Mouse (Mus musculus): Measurements from ENCODE around the gene Ppp3ca. TPM values are rescaled to one million over a fixed set of nuclear protein-coding genes. Genes with fewer than 3 reads are reported as not detected.

The Ppp3ca gene
- 595 and 606 TPM in 2 replicates for polyA plus RNA-seq (2012; rRNA removed)

- peak within 1 kb of the TSS; percentile 100 for H3K27ac ChIP-seq (ENCODE audit: insufficient read depth, low read length)
- TF ChIP-seq POLR2A (IDR thresholded peaks at IDR 0.05; ENCODE audit: extremely low read depth, insufficient read depth, low read length) (no peak), CTCF (IDR thresholded peaks at IDR 0.05; ENCODE audit: extremely low read depth, insufficient read depth, low read length) (no peak)
Measured at GRCm38 (mm10) chr3:136670110-136670359, at the start of gene Ppp3ca. Gene Ppp3ca (plus strand): TSS chr3:136670124.

GRCm38 (mm10) chr3:136640544-136641230 is 29.2 kb upstream of the Ppp3ca start:
- no peak overlapping the region for H3K4me3 ChIP-seq (ENCODE audit: insufficient read depth, low read length)
- H3K4me1 ChIP-seq (ENCODE audit: control insufficient read depth, insufficient read depth, low read length), result no peaks in the 10 kb centered on the region
- H3K27ac ChIP-seq (ENCODE audit: insufficient read depth, low read length), result no peak overlapping the region
- no peak for TF ChIP-seq POLR2A (IDR thresholded peaks at IDR 0.05; ENCODE audit: extremely low read depth, insufficient read depth, low read length)
- TF ChIP-seq CTCF (IDR thresholded peaks at IDR 0.05; ENCODE audit: extremely low read depth, insufficient read depth, low read length), result no peak

More at GRCm38 (mm10) chr3:136670110-136670359, at the start of gene Ppp3ca:
- H3K4me3 ChIP-seq (ENCODE audit: insufficient read depth, low read length), result peak within 1 kb of the TSS; percentile 83
- peaks cover 2% of the 10 kb centered on the region; the same call in 1 of the 2 replicates for H3K4me1 ChIP-seq (ENCODE audit: control insufficient read depth, insufficient read depth, low read length)

GRCm38 (mm10) chr3:136650966-136651365 is 19.0 kb upstream of the Ppp3ca start:
- Histone ChIP-seq H3K4me3 (ENCODE audit: insufficient read depth, low read length) (no peak overlapping the region), H3K27ac (ENCODE audit: insufficient read depth, low read length) (no peak overlapping the region), H3K4me1 (ENCODE audit: control insufficient read depth, insufficient read depth, low read length) (no peaks in the 10 kb centered on the region)
- no peak for TF ChIP-seq POLR2A (IDR thresholded peaks at IDR 0.05; ENCODE audit: extremely low read depth, insufficient read depth, low read length)

DNA sequence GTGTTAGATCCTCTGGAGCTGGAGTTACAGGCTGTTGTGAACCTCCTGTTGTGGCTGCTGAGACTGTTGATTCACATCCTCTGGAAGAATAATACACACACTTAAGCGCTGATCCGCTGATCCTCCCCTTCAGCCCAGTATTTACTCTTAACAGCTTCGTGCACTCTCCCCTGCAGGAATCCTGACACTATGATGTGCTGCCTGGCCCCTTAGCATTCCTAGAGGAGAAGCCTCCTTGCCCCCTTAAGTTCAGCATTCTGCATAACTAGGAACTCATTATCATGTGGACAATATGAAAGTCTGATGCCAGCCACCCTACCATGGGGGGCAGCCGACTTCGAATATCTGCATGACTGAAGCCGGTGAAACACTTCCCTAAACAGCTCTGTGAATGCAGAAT is 18.4 kb upstream of the Ppp3ca start:
- H3K4me3 ChIP-seq (ENCODE audit: insufficient read depth, low read length), result no peak overlapping the region
- TF ChIP-seq CTCF (IDR thresholded peaks at IDR 0.05; ENCODE audit: extremely low read depth, insufficient read depth, low read length) (no peak), POLR2A (IDR thresholded peaks at IDR 0.05; ENCODE audit: extremely low read depth, insufficient read depth, low read length) (no peak)
- H3K4me1 ChIP-seq (ENCODE audit: control insufficient read depth, insufficient read depth, low read length), result no peaks in the 10 kb centered on the region
- H3K27ac ChIP-seq (ENCODE audit: insufficient read depth, low read length), result no peak overlapping the region

DNA sequence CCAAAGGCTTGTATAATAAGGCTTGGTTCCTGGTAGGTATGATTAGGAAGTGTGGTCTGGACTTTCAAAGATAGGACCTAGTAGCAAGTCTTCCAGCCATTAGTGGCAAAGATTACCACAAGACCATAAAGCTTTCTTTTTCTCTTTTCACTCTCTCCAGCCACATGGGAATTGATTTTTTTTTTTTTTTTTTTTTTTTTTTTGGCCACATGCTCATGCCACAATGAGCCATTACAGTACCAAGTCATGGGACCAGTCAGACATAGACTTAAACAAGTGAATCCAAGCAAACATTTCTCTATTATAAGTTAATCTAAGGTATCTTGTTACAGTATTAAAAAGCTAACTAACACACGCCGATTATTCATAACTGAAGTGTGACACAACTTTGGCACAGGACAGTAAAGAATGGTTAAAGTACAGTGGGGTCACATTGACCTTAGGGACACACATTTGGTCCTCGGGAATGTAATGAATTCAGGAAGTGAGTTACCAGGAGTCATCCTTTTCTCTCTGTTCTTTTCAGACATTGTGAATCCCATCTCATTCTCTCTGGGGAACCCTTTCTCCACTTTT is 13.4 kb upstream of the Ppp3ca start:
- TF ChIP-seq CTCF (IDR thresholded peaks at IDR 0.05; ENCODE audit: extremely low read depth, insufficient read depth, low read length) (no peak), POLR2A (IDR thresholded peaks at IDR 0.05; ENCODE audit: extremely low read depth, insufficient read depth, low read length) (no peak)
- H3K4me1 ChIP-seq (ENCODE audit: control insufficient read depth, insufficient read depth, low read length), result no peaks in the 10 kb centered on the region
- H3K27ac ChIP-seq (ENCODE audit: insufficient read depth, low read length), result no peak overlapping the region
- H3K4me3 ChIP-seq (ENCODE audit: insufficient read depth, low read length), result no peak overlapping the region

DNA sequence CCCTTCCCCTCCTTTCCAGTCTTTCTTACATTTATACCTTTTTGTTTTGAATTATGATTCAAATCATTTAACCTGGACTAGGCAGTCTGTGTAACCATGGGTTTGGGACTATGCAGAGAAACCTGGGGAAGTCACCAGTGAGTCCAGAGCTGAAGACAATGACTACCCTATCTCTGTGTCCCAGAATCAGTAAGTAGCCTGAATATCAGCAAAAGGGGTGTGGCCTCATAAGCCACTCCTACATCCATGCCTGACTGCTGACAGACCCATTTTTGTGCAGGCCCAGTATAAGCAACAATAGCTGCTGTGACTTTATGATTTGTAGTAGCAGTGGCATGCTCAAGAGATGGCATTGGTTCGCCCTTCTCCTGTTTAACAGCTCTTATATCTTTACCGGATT is 11.2 kb upstream of the Ppp3ca start:
- Histone ChIP-seq H3K4me3 (ENCODE audit: insufficient read depth, low read length) (no peak overlapping the region), H3K4me1 (ENCODE audit: control insufficient read depth, insufficient read depth, low read length) (no peaks in the 10 kb centered on the region), H3K27ac (ENCODE audit: insufficient read depth, low read length) (no peak overlapping the region)
- no peak for TF ChIP-seq POLR2A (IDR thresholded peaks at IDR 0.05; ENCODE audit: extremely low read depth, insufficient read depth, low read length)
- TF ChIP-seq CTCF (IDR thresholded peaks at IDR 0.05; ENCODE audit: extremely low read depth, insufficient read depth, low read length), result no peak

DNA sequence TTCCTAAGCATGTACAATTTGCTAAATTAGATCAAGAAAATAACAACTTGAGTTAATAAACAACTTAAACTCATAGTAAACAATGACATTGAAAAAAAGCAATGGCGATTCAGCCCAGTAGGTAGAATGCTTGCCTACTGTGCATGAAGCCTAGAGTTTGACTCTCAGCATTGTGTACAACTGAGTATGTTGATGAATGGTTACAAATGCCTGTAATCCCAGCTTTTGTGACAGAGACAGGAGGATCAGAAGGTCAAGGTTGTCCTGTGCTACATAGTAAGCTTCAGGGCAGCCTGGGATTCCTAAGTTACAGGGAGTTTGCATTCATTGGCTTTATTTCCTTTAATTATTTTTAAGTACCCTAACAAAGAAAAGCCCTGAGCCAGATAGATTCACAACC is 4.8 kb upstream of the Ppp3ca start:
- no peak overlapping the region for H3K27ac ChIP-seq (ENCODE audit: insufficient read depth, low read length)
- no peaks in the 10 kb centered on the region for H3K4me1 ChIP-seq (ENCODE audit: control insufficient read depth, insufficient read depth, low read length)
- TF ChIP-seq POLR2A (IDR thresholded peaks at IDR 0.05; ENCODE audit: extremely low read depth, insufficient read depth, low read length), result no peak
- no peak for TF ChIP-seq CTCF (IDR thresholded peaks at IDR 0.05; ENCODE audit: extremely low read depth, insufficient read depth, low read length)
- no peak overlapping the region for H3K4me3 ChIP-seq (ENCODE audit: insufficient read depth, low read length)

GRCm38 (mm10) chr3:136668072-136668471 is 1.9 kb upstream of the Ppp3ca start:
- H3K4me1 ChIP-seq (ENCODE audit: control insufficient read depth, insufficient read depth, low read length), result no peaks in the 10 kb centered on the region
- no peak overlapping the region for H3K27ac ChIP-seq (ENCODE audit: insufficient read depth, low read length)
- TF ChIP-seq CTCF (IDR thresholded peaks at IDR 0.05; ENCODE audit: extremely low read depth, insufficient read depth, low read length) (no peak), POLR2A (IDR thresholded peaks at IDR 0.05; ENCODE audit: extremely low read depth, insufficient read depth, low read length) (no peak)
- H3K4me3 ChIP-seq (ENCODE audit: insufficient read depth, low read length), result no peak overlapping the region

DNA sequence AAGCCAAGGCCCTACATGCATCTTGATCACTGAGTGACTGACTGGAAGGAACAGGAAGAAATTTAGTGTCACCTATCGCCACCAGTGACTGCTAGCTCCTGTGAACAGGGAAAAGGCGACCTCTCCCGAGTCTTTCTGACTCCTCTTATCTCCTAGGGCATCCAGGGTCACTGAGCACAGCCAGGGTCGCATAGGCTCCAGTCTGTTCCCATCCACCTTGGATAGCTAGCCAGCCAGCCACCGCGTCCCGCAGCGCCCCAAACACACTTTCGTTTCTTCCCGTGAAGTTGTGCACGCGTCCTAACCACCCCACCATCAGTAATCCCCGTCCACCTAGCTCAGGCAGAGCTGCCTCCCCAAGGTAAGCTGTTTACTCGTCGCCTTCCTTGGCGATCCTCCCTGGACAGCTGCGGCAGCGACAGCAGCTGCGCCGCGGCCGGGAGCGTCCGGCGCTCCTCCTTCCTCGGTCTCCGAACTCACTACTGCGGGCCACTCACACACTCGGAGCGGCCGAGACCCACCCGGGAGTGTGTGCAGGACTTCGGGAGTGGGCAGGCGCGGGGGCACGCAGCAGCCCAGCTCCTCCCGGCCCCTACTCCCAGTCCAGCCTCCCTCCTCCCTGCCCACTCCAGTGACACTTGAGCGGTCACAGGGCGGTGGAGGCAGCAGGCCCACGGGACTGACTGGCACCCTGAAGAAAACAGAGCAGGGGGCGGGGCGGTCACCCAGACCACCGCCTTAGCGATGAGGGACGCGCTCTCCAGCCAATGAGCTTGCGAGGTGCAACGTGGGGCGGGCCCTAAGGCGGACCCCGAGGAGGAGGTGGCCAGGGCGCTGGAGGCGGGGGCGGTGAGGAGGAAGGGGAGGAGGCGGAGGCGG is 454 bp upstream of the Ppp3ca start:
- H3K4me3 ChIP-seq (ENCODE audit: insufficient read depth, low read length), result peak overlapping the region; percentile 83
- H3K27ac ChIP-seq (ENCODE audit: insufficient read depth, low read length), result peak overlapping the region; percentile 100
- peaks cover 2% of the 10 kb centered on the region; the same call in 1 of the 2 replicates for H3K4me1 ChIP-seq (ENCODE audit: control insufficient read depth, insufficient read depth, low read length)
- peak; percentile 72 for TF ChIP-seq POLR2A (IDR thresholded peaks at IDR 0.05; ENCODE audit: extremely low read depth, insufficient read depth, low read length)
- no peak for TF ChIP-seq CTCF (IDR thresholded peaks at IDR 0.05; ENCODE audit: extremely low read depth, insufficient read depth, low read length)
